Mouse (Mus musculus) adipocyte (in vitro differentiated cells): ENCODE results near the gene Mlf2.

Experiments used
- DNase-seq: peaks from one replicate; pipeline ENCODE4 v3.0.0-alpha.2; 2016; ENCODE audit warnings: low spot score

The Mlf2 gene

DNA sequence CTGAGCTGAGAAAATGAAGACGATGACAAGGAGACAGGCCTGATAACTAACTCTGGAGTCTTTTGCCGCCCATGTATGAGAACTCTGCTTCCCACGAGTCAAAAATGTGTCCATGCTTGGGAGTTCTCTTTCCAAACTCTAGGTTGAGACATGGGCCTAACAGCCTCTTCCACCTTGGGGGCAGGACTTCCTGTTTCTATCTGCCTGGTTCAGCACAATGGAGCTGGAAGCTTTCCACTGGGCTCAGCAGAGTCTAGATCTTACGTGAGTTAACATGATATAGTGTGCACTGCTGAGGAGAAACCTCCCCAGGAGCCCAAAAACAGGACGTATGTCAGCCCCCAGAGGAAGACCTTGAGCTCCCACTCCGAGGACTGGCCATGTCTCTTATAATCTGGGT, 18.0 kb upstream of the Mlf2 start:
- no peak for DNase-seq

DNA sequence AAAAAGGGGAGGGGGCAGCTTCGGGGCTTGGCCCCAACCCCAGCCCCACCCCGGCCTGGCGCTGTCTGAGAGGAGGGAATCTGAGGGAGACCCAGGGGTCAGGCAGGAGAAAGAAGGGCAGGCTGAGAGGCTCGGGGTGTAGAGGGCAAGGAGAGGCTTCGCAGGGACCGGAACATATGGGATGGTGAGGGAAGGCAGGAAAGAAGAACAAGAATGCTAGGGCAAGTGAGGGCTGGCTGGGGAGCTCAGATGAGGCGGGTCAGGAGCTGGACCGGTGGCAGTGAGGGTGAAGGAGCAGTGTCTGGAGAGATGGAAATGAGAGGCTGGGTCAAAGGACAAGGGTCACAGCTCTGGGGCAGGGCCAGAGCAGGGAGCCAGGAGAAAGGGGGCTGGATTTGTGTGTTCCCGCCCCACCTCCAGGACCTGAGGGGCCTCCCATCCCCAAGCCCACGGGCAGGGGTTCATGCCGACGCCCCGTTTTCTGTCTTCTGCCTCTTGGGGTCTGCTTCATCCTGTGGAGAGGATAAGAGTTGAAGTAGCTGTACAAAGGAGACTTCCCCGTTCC, 17.4 kb upstream of the Mlf2 start:
- DNase-seq = no peak

DNA sequence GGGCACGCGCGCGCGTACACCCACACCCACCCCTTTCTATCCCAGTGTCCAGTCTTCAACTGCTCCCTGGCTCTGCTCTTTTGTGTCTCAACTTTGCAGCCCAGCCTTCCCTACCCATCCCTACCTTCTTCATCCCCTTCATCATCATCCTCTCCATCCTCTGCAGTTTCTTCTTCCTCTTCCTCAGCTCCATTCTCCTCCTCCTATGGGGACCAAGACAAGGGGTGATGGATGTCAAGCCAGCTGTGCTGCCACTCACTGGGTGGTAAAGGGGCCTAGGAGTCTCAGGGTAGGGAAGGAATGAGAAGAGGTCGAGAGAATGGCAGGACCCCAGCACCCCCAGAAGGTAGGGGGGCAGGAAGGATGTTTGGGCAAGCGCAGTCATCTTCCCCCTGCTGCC, 16.7 kb upstream of the Mlf2 start:
- no peak for DNase-seq

DNA sequence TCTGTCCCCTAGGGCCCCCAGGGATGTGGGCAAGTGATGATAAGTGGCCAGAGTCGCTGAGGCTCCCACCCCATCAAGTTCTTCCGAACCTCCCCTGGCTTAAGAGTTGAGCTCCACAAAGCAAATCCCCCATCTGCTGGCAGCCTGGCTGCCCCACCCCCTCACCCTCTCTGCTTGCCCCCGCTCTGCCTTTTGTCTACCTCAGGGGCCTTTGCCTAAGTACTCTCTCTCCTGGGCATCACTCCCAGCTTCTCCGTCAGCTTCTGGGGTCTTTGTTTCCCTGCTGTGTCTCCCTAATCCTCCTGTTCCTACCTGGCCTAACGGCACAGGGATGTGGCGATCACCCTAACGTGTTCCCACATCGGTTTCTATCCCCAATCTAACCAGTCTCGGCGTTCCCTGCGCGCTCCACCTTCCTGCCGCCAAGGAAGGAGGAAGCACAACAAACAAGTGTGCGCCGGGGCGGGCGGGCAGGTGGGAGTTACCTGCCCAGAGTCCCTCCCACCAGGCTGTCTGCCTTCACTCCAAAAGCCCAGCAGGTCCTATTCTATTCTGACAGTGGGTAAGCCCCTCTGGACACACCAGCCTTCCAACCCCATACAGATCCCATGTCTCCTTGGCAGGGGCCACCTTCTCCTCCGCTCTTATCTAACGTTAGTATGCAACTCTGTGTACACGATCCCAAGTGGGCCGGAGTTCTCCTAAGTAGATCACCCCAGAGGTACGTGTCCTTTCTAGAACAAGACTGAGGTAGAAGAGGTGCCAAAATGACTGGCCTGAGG, 15.8 kb upstream of the Mlf2 start:
- no peak for DNase-seq

DNA sequence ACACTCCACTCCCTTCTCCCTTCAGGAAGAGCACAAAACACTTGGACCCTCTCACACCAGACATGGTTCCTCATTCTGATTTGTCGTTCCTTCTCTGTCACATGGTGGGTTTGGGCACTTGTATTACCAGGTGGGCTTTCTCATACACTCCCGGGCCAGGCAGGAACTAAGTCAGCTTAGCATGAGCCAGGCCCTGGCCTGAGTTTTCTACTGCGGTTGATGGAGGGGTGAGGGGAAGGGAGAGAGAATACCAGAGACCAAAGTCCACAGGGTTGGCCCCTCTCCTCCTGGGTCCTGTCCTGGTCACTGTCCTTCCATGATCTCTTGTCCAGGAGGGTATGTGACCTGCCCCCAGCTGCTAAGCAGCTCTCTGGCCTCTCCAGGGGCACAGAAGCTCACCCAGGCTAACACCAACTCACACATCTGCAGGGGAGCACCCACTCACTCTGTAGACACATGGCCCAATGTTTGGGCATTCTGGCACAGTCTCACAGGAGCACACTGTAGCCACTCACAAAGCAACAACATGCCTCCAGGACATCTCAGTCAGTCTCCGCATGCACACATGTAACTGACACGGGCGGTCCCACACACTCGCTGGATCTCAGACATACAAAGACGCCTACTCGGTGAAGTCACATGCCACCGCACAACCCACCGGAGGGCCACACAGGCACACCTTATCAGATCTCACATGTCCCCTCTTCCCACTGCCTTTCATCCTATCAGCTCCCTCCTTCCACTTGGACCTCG, 15.1 kb upstream of the Mlf2 start:
- peak; percentile 57 for DNase-seq

- peak; percentile 88 for DNase-seq
Measured at GRCm38 (mm10) chr6:124916695-124917517, 14.3 kb upstream of the Mlf2 start.

DNA sequence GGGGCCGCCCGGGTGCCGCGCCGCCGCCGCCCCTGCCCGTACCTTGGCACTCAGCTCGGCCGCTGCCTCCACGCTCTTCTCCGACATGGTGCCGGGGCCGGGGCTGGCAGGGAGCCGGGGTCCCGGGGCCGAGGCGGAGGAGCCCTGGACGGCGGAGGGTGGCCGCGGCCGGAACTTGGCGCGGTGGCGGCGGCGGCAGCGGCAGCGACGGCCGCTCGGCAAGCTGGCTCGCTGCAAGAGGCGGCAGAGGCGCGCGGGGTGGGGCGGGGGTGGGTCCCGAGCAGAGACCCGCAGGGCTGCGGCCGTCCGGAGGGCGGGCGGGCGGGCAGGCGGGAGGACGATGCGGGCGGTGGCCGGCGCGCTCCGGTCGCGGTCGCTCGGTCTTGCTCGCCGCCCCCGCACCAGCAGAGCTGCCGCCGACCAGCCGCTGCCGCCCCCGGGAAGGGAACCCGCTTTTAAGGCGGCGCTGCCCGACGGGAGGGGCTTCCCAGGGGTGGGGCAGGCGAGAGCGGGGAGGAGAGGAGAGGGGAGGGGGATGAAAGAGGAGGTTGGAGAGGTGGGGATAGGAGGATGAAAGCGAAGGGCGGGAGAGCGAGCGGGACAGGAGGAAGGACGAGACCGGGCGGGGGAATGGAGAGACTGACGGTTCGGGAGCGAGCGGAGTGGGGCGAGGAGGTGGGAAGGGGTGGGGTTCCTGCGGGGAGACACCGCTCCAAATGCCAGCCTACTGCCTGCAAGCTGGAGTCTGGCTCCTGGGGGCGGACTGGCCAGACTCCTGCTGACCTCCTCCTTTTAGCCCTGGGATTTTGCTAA, 13.5 kb upstream of the Mlf2 start:
- peak; percentile 83 for DNase-seq

DNA sequence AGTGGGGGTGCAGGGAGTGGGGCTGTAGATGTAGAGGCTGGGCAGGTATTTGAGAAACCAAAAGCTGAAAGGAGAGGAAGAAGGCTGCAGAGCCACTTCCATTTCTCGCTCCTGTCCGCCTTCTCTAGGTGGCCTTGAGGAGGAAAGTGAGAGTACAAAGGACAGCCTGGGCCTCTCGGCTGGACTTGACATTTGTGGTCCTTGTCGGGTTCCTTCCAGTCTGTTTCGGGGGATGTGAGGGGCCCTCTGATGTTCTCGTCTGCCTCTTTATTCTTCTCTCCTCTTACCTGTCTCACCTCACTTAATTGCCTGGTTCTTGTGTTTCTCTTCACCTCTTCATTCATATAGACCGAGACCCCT, 12.9 kb upstream of the Mlf2 start:
- no peak for DNase-seq

GRCm38 (mm10) chr6:124918890-124919627, 12.1 kb upstream of the Mlf2 start:
- DNase-seq = no peak

DNA sequence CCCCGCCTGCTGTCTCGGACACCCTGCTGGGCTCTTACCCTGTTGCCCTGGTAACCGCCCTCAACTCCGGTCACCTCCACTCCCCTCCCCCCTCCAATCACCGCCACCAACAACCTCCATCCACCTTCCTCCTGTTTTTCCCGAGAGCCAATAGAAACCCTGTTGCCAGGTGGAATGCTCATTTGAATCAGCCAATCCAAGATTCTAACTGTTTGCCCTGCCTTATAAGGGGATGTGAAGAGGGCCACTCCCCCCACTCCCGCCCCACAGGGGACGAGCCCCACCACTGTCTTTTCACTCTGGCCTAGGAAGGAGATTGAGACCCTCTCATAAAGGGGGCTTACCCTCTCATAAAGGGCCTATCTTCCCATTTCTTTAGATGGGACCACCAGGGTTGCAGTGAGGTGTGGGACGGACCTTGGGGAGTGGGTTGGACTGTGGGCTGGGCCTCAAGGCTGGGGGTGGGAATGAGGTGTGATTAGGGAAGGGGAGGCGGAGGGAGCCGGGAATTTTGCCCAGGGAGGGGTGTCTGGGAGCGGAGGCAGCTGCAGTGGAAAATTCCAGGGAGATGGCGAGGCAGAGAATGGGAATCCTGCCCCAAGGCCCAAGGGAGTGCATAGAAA, 11.4 kb upstream of the Mlf2 start, which contains the start of gene Ptms:
Gene Ptms, minus strand, starts transcription at position 409 of the 623 bp plus-strand sequence.
- peak; percentile 98 for DNase-seq

DNA sequence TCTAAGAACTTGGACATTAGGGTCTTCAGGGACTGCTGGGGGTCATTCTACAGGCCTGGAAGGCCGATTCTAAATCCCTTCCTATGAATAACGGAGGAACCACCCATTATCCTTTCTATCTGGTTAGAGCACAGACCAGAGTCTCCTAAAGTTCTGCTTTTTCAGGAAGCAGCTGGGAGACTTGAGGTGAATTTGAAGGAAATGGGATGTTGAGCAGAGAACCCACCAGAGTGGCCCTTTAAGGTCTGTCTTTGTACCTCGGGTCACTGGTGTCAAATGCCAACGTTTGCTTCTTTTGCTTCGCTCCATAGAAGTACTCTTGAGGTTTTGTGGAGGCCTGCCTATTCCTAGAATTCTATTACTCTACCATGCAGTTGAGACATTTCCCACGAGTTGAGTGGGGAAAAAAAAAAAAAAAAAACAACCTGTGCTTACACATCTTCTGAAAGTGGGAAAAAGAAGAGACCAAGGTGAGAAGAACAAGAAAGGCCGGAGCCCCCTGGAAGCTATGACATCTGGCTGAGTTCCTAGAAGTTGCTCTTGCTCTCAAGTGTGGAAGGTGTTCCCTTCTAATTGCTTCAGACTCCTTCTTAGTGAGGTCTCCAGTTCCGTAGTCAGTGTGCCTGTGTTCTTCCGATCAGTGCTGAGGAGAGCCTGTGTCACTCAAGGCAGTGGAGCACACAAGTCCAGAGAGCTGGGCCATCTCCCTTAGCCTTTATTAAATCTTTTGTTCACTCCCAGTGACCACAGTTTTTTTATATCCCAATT, 10.7 kb upstream of the Mlf2 start:
- no peak for DNase-seq

- no peak for DNase-seq
Measured at GRCm38 (mm10) chr6:124921539-124921938, 9.6 kb upstream of the Mlf2 start.

DNA sequence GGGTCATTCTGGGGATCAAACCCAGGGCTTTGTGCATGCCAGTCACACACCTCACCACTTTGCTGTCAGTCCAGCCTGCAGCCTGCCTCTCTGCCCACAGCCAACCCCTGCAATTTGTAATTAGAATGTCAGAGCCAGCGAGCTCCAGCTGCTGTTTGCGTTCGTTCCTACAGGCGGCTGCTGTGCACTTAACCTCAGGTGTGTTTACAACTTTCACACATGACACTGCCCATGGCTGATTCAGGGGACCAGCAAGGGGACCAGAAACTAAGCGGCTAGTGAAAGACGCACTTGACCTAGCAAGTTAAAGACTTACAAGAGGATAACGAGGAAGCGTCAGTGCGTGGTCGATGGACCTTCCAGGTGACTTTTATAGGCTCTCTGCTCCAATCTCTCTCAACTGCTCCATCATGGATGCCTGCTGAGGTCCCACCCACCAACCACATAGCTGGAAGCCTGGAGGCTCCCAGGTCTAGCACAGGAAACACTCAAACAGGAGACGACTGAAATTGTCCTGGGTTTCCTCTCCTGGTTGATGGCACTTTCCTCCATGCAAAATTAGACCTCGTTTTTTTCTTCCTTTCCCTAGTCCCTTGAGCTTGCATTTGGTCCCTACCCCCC, 5.9 kb upstream of the Mlf2 start:
- no peak for DNase-seq

DNA sequence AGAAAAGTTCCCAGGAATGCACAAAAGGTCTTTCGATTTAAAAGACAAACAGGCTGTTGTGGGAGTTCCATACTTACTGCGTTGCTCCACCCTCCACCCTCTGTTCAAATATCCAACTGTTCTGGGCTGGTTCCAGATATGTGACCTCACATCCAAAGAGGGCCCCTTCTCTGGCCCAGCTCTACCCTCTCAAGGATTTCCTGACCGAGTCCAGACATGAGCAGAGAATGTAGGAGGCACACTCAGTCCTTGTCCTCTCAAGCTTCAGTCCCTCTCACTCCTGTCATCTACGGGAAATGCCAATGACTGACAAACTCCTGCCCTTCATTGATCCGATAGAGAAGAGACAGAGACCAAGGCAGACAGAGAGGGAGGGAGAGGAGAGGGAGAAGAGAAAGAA, 5.2 kb upstream of the Mlf2 start:
- DNase-seq = no peak

DNA sequence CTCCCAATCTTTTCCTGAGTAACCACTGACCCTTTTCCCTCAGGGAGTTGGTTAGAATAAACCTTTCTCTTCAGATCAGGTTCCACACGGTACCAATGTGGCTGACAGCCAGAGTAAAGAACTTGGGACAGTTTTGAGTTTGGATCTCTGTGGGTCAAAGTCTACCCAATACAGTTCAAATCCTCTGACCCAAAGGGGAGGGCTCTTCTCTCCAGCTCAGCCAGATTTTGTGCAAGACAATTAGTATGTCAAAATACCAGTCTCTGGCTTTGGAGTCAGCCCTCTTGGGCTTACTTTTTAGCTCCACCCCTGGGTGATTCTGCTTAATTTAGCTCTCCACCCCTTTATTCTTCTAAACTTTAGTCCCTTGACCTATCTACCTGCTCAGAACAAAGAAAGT, 955 bp upstream of the Mlf2 start:
- peak; percentile 98 for DNase-seq

GRCm38 (mm10) chr6:124931525-124932313, 533 bp downstream of the Mlf2 start:
- DNase-seq = peak; percentile 60

- no peak for DNase-seq
Measured at GRCm38 (mm10) chr6:124932314-124932695, 1.1 kb downstream of the Mlf2 start.

DNA sequence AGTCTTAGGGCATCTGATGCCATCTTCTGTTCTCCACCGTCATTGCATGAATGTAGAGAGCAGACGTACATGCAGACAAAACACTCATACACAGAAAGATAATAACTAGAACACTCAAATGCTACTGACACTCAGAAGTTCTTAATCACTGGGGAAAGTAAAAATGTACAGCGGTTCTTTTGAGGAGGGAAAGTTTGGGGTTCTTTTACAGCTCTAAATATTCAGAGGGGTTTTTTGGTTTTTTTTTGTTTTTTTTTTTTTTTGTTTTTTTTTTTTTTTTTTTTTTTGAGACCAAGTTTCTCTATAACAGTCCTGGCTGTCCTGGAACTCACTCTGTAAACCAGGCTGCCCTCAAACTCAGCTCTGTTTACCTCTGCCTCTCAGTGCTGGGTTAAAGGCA, 1.9 kb downstream of the Mlf2 start:
- no peak for DNase-seq
